Mouse (Mus musculus): ENCODE data around the gene H6pd. TPM values are rescaled to one million over a fixed set of nuclear protein-coding genes. Genes with fewer than 3 reads are reported as not detected.

Gene H6pd
- polyA plus RNA-seq, 1 experiment = 170 TPM

GRCm38 (mm10) chr4:149933519-149934245, 75.1 kb downstream of the H6pd start:
- peaks cover 10% of the 10 kb centered on the region for H3K4me1 ChIP-seq (ENCODE audit: control insufficient read depth, insufficient read depth, low read length)
- no peak overlapping the region for H3K27ac ChIP-seq (ENCODE audit: insufficient read depth, low read depth, low read length)
- WGBS = 92% methylated on average over 16 of the region's 16 CpGs
- no peak for TF ChIP-seq POLR2A (IDR thresholded peaks at IDR 0.05; ENCODE audit: insufficient read depth, low read depth, low read length)
- no peak for TF ChIP-seq CTCF (IDR thresholded peaks at IDR 0.05; ENCODE audit: insufficient read depth, low read depth, low read length)
- no peak overlapping the region for H3K4me3 ChIP-seq (ENCODE audit: insufficient read depth, low read depth, low read length)

GRCm38 (mm10) chr4:149933025-149933424, 75.8 kb downstream of the H6pd start:
- no peak overlapping the region for H3K27ac ChIP-seq (ENCODE audit: insufficient read depth, low read depth, low read length)
- H3K4me3 ChIP-seq (ENCODE audit: insufficient read depth, low read depth, low read length) = no peak overlapping the region
- WGBS = 92% methylated on average over 7 of the region's 7 CpGs
- TF ChIP-seq POLR2A (IDR thresholded peaks at IDR 0.05; ENCODE audit: insufficient read depth, low read depth, low read length) (no peak), CTCF (IDR thresholded peaks at IDR 0.05; ENCODE audit: insufficient read depth, low read depth, low read length) (no peak)
- H3K4me1 ChIP-seq (ENCODE audit: control insufficient read depth, insufficient read depth, low read length) = peaks cover 9% of the 10 kb centered on the region

DNA sequence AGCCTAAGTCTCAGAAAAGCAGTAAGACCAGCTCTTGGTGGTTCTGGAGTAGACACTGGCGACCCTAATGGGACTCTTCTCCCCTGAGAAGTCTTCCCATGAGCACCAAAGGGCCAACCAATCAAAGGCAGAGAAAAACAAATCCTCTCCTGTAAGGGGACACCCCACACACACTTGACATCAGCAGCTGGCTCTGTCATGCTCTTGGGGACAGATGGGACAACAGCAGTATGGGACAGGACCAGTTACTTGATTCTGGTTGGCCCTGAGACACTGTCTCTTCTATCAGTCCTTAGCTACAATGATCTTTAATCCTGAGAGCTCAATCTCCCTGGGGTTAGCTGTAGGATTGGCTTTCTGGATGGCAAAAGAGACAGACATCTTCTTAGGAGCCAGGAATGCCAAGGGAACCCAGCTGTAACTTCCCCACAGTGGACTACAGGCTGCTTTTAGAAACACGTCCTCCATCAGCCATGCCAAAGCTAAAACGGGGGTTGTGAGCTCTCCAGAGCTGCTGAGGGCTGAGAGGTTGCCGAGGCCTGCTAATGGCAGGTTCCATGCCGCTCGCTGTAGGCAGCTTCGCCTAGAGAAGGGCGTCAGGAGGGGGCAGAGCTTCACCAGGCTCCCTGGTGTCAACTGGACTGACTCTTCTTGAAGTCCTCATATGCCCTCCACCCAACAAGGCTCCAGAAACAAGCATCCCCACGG, 76.6 kb downstream of the H6pd start:
- Histone ChIP-seq H3K27ac (ENCODE audit: insufficient read depth, low read depth, low read length) (no peak overlapping the region), H3K4me3 (ENCODE audit: insufficient read depth, low read depth, low read length) (no peak overlapping the region), H3K4me1 (ENCODE audit: control insufficient read depth, insufficient read depth, low read length) (peaks cover 9% of the 10 kb centered on the region)
- 71% methylated on average over 9 of the region's 9 CpGs for WGBS
- TF ChIP-seq POLR2A (IDR thresholded peaks at IDR 0.05; ENCODE audit: insufficient read depth, low read depth, low read length) (no peak), CTCF (IDR thresholded peaks at IDR 0.05; ENCODE audit: insufficient read depth, low read depth, low read length) (no peak)

- 61% methylated on average over 3 of the region's 3 CpGs for WGBS
- H3K4me3 ChIP-seq (ENCODE audit: insufficient read depth, low read depth, low read length) = no peak overlapping the region
- no peak for TF ChIP-seq POLR2A (IDR thresholded peaks at IDR 0.05; ENCODE audit: insufficient read depth, low read depth, low read length)
- TF ChIP-seq CTCF (IDR thresholded peaks at IDR 0.05; ENCODE audit: insufficient read depth, low read depth, low read length) = no peak
Measured at GRCm38 (mm10) chr4:149930755-149931154, 78.1 kb downstream of the H6pd start.

More at GRCm38 (mm10) chr4:149930755-149931154, 78.1 kb downstream of the H6pd start:
- H3K27ac ChIP-seq (ENCODE audit: insufficient read depth, low read depth, low read length) = no peak overlapping the region
- peaks cover 5% of the 10 kb centered on the region for H3K4me1 ChIP-seq (ENCODE audit: control insufficient read depth, insufficient read depth, low read length)

Other genes starting within 250 kb of the H6pd start
- not detected in 2 replicates for gene Slc25a33, start 234.7 kb downstream of the H6pd start, polyA plus RNA-seq (2012; ENCODE audit: insufficient read depth, insufficient read length, low replicate concordance, missing spikeins)
- not detected in 2 replicates for gene Spsb1, start 54.0 kb downstream of the H6pd start, polyA plus RNA-seq (2012; ENCODE audit: insufficient read depth, insufficient read length, low replicate concordance, missing spikeins)
- not detected in 2 replicates for gene Gpr157, start 78.3 kb upstream of the H6pd start, polyA plus RNA-seq (2012; ENCODE audit: insufficient read depth, insufficient read length, low replicate concordance, missing spikeins)
- not detected in 2 replicates for gene Slc2a5, start 110.3 kb upstream of the H6pd start, polyA plus RNA-seq (2012; ENCODE audit: insufficient read depth, insufficient read length, low replicate concordance, missing spikeins)
- not detected in 2 replicates for gene Slc2a7, start 139.9 kb upstream of the H6pd start, polyA plus RNA-seq (2012; ENCODE audit: insufficient read depth, insufficient read length, low replicate concordance, missing spikeins)
- gene Car6, start 192.3 kb upstream of the H6pd start, polyA plus RNA-seq (2012; ENCODE audit: insufficient read depth, insufficient read length, low replicate concordance, missing spikeins) = not detected in 2 replicates
- gene Eno1, start 227.7 kb upstream of the H6pd start, polyA plus RNA-seq (2012; ENCODE audit: insufficient read depth, insufficient read length, low replicate concordance, missing spikeins) = 1,081 TPM in 1 of 2 replicates, not detected in the other